Mouse (Mus musculus) midbrain, postnatal 0 days (tissue): ENCODE measurements around the gene Lrrc4b. TPM values are rescaled to one million over a fixed set of nuclear protein-coding genes. Genes with fewer than 3 reads are reported as not detected.

Experiments used
- ATAC-seq: fragments of 200-750 bp; cut with Nextera tagmentation; 2 replicates; pipeline ENCODE4 v1.8.0; 2017; ENCODE audit warnings: moderate number of reproducible peaks, mild to moderate bottlenecking, moderate TSS enrichment, moderate library complexity; ENCODE audit not compliant: low FRiP score
- DNase-seq: peaks from one replicate; pipeline ENCODE4 v3.0.0-alpha.2; 2015; ENCODE audit warnings: low spot score
- H3K27ac ChIP-seq: fragments of 300-500 bp; sonication (generic); 2 replicates; pipeline ENCODE4 v1.5.1; 2014; ENCODE audit warnings: low read depth, mild to moderate bottlenecking, low read length, mixed read lengths
- H3K27me3 ChIP-seq: fragments of 300-500 bp; sonication (generic); 2 replicates; pipeline ENCODE4 v1.6.1; 2014; ENCODE audit warnings: low read length, control low read depth, mixed read lengths; ENCODE audit not compliant: insufficient read depth
- H3K36me3 ChIP-seq: fragments of 300-500 bp; sonication (generic); 2 replicates; pipeline ENCODE4 v1.6.1; 2014; ENCODE audit warnings: low read length, control low read depth, mixed read lengths; ENCODE audit not compliant: insufficient read depth
- H3K4me1 ChIP-seq: fragments of 300-500 bp; sonication (generic); 2 replicates; pipeline ENCODE4 v1.6.1; 2014; ENCODE audit warnings: mild to moderate bottlenecking, control low read depth, antibody characterized with exemption, low read length, mixed read lengths; ENCODE audit not compliant: insufficient read depth
- H3K4me2 ChIP-seq: fragments of 300-500 bp; sonication (generic); 2 replicates; pipeline ENCODE4 v1.6.1; 2014; ENCODE audit warnings: low read depth, mild to moderate bottlenecking, low read length, mixed read lengths; ENCODE audit not compliant: poor library complexity, severe bottlenecking
- H3K4me3 ChIP-seq: fragments of 300-500 bp; sonication (generic); 2 replicates; pipeline ENCODE4 v1.5.1; 2014; ENCODE audit warnings: low read depth, mild to moderate bottlenecking, low read length, moderate library complexity
- H3K9ac ChIP-seq: fragments of 300-500 bp; sonication (generic); replicated peaks from 2 replicates; pipeline ENCODE4 v1.6.1; 2014; ENCODE audit warnings: mild to moderate bottlenecking, low read length, moderate library complexity, mixed read lengths; ENCODE audit not compliant: poor library complexity, severe bottlenecking
- H3K9me3 ChIP-seq: fragments of 300-500 bp; sonication (generic); 2 replicates; pipeline ENCODE4 v1.6.1; 2016; ENCODE audit warnings: low read length, control low read depth
- CTCF ChIP-seq: IDR thresholded peaks from 2 replicates; pipeline ENCODE4 v1.5.1; 2016; ENCODE audit warnings: antibody characterized with exemption, mild to moderate bottlenecking
- WGBS: fragments of 180-500 bp; shearing (Covaris S2); extraction: QIAGEN DNeasy Blood & Tissue Kit; methylation state at CpG from one replicate; pipeline ENCODE4 v1.1.7; 2014; 5-methylcytosine and 5-hydroxymethylcytosine counted together
- polyA plus RNA-seq: library from polyadenylated mRNA; unstranded; fragments of >200 nt; fragmentation: Nextera tagmentation; extraction: Ambion mirVana; gene quantifications from 2 replicates; pipeline ENCODE4 v1.2.1, GENCODE M21; 2015
- total RNA-seq: library from RNA; depleted of rRNA; stranded (reverse); fragments of >200 nt; gene quantifications from 2 replicates; pipeline ENCODE4 v1.2.3, GENCODE M21; 2014

The Lrrc4b gene
- total and polyA plus RNA-seq, 2 experiments from 2014 or later = 26.9 to 657 TPM

DNA sequence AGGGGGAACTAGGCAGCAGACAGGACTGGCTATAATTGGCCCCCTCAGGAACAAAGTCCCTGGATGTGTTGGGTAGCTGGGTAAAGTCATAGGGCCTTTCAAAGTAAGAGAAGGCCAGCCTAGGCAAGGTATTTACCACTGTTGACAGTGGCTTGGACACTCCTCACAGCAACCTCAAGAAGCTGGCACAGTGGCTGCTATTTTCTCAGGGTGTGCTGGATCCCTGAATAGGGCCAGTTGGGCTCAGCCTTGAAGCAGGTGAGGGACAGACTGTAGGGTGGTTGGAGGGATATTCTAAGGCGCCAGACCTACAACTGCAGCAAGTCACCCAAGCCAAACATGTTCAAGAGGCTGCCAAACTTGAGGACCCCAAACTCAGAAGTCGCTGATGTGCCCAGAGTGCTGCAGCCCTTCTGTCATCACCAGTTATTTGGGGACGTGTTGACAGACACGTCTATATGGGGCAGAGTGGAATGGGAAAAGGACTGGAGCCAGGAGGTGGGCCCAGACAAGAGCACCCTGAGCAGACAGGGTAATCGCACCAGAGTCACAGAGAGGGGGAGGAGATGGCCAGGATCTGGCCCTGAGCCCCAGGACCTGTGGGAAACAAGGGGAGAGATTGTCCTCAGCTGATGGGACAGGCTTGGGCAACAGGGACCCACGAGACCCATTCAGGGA, 43.2 kb downstream of the Lrrc4b start:
- no peak for TF ChIP-seq CTCF

GRCm38 (mm10) chr7:44472558-44472885, 43.7 kb downstream of the Lrrc4b start:
- H3K4me2 ChIP-seq = no peak overlapping the region
- H3K27me3 ChIP-seq = 0 out of 2 replicates have a peak, but pooled peaks cover 5% of the 10 kb centered on the region
- no peak for DNase-seq
- WGBS = 9% methylated on average over 1 of the region's 1 CpGs
- TF ChIP-seq CTCF = no peak
- H3K36me3 ChIP-seq = no peaks in the 10 kb centered on the region
- H3K9ac ChIP-seq = no peak overlapping the region
- no peak overlapping the region for H3K4me3 ChIP-seq
- peaks cover 16% of the 10 kb centered on the region for H3K4me1 ChIP-seq
- H3K27ac ChIP-seq = no peak overlapping the region
- no peaks in the 10 kb centered on the region for H3K9me3 ChIP-seq
- no peak for ATAC-seq

More for the DNA sequence above, 43.2 kb downstream of the Lrrc4b start:
- DNase-seq (no peak), ATAC-seq (no peak)
- no peaks in the 10 kb centered on the region for H3K9me3 ChIP-seq
- WGBS = 39% methylated on average over 6 of the region's 6 CpGs
- no peak overlapping the region for H3K4me2 ChIP-seq
- H3K27ac ChIP-seq = no peak overlapping the region
- no peak overlapping the region for H3K4me3 ChIP-seq
- H3K4me1 ChIP-seq = peaks cover 16% of the 10 kb centered on the region
- H3K9ac ChIP-seq = no peak overlapping the region
- H3K36me3 ChIP-seq = no peaks in the 10 kb centered on the region
- H3K27me3 ChIP-seq = 0 out of 2 replicates have a peak, but pooled peaks cover under 1% of the 10 kb centered on the region

DNA sequence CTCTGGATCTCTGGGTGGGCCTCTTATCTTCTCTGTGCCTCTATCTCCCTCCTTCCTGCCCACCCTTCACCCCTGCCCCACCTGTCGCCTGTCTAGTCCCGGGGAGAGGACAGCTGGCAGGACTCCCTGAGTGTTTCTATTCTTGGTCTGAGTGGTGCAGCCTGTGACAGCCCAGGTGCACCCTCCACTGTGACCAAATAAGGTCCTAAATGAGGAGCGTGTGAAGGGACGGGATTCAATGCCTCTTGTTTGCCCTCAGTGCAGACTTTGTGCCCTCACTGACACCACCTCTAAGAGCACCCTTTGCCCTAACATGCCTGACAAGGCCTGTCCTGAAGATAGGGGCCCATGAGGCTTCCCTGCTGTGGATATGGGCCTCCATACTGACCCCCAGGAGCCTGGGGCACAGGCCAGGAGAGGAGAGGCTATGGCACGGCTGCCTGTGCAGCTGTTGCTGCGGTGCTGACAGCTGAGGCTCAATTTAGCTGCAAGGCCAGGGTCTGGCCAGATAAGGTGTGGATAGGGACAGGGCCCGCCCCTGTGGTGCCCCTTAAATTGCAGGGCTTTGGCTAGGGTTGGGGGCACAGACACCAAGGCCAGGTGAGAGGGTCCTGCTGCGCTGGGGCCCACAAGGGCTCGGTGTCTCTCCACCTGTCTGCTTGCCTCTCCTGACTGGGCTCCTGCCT, 44.3 kb downstream of the Lrrc4b start:
- Histone ChIP-seq H3K9me3 (no peaks in the 10 kb centered on the region), H3K27me3 (0 out of 2 replicates have a peak, but pooled peaks cover 6% of the 10 kb centered on the region), H3K4me3 (no peak overlapping the region), H3K27ac (no peak overlapping the region), H3K4me1 (peaks cover 16% of the 10 kb centered on the region), H3K9ac (no peak overlapping the region), H3K36me3 (no peaks in the 10 kb centered on the region), H3K4me2 (no peak overlapping the region)
- 57% methylated on average over 9 of the region's 9 CpGs for WGBS
- ATAC-seq (no peak), DNase-seq (no peak)
- no peak for TF ChIP-seq CTCF

DNA sequence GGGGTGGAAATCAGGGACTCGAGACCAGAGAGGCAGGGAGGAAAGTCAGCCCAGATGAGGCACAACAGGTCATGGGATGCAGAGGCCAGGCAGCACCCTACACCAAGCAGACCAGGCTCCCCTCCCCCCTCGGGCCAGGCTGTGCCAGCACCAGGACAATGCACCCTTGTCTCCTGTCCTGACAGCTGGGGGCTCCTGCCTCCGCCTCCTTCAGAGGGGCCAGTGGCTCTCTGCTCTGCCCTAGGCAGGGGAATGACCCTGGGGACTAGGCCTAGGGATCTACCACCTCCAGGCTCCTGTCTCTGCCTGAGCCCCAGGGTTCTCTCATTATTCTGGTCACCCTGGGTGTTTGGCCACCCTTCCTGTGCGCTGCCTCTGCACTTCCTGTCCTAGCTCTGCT, 45.6 kb downstream of the Lrrc4b start:
- Histone ChIP-seq H3K4me2 (no peak overlapping the region), H3K9me3 (no peaks in the 10 kb centered on the region), H3K36me3 (no peaks in the 10 kb centered on the region), H3K27ac (peak overlapping the region; percentile 27), H3K4me1 (peaks cover 5% of the 10 kb centered on the region; the same call in 1 of the 2 replicates), H3K27me3 (0 out of 2 replicates have a peak, but pooled peaks cover 6% of the 10 kb centered on the region), H3K9ac (peak overlapping the region; percentile 42), H3K4me3 (no peak overlapping the region)
- ATAC-seq (peak; percentile 74), DNase-seq (peak; percentile 68)
- TF ChIP-seq CTCF = no peak
- 18% methylated on average over 4 of the region's 4 CpGs for WGBS

GRCm38 (mm10) chr7:44475046-44475614, 46.3 kb downstream of the Lrrc4b start:
- no peak for DNase-seq
- 26% methylated on average over 5 of the region's 5 CpGs for WGBS
- Histone ChIP-seq H3K9me3 (no peaks in the 10 kb centered on the region), H3K4me1 (peaks cover 4% of the 10 kb centered on the region; the same call in 1 of the 2 replicates), H3K4me3 (no peak overlapping the region), H3K4me2 (no peak overlapping the region), H3K9ac (no peak overlapping the region), H3K27me3 (peaks cover 8% of the 10 kb centered on the region; the same call in 1 of the 2 replicates), H3K27ac (peak overlapping the region; percentile 43; the same call in 1 of the 2 replicates), H3K36me3 (no peaks in the 10 kb centered on the region)
- no peak for TF ChIP-seq CTCF
- no peak for ATAC-seq
